Mouse (Mus musculus) lung, postnatal 0 days (tissue): ENCODE data around the gene Lyrm7.

ENCODE experiments used
- CTCF ChIP-seq: IDR thresholded peaks from 2 replicates; pipeline ENCODE4 v1.5.1; 2016; ENCODE audit warnings: antibody characterized with exemption, mild to moderate bottlenecking
- EP300 ChIP-seq: IDR thresholded peaks from 2 replicates; pipeline ENCODE4 v1.6.1; 2016; ENCODE audit warnings: antibody characterized with exemption, mild to moderate bottlenecking, control low read depth

DNA sequence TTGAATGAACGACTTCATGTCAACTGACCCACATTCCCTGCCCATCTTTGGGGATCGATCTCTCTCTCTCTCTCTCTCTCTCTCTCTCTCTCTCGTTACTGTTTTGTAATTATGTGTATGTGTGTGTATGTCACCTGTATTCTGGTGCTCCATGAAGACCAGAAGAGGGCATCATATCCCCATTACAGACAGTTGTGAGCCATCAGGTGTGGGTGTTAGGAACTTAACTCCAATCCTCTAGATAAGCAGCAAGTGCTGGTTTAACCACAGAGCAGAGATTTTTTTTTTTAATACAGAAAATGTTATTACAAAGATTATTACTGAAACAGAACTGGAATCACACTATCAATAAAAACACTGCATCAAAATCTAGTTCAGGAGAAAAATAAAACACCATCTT lies 75.2 kb downstream of the Lyrm7 start:
- TF ChIP-seq CTCF (peak; percentile 22; the same call in 1 of the 2 replicates), EP300 (no peak)
